Mouse (Mus musculus): Measurements from ENCODE around the gene Mrc1.
"Not testable (repeated sequence)": the region's sequence is repeated elsewhere in the genome, so short reads cannot be mapped to it uniquely, and the experiment has no call there.

Gene Mrc1

GRCm38 (mm10) chr2:14229149-14229548 is at the start of gene Mrc1:
Mrc1 (plus strand) TSS chr2:14229392.
- in situ Hi-C loops (cut with MseI, MboI): no loop called here

- in situ Hi-C loops (cut with MseI, MboI): no loop called here
These were observed 44.8 kb upstream of the Mrc1 start for GRCm38 (mm10) chr2:14184375-14184774.

DNA sequence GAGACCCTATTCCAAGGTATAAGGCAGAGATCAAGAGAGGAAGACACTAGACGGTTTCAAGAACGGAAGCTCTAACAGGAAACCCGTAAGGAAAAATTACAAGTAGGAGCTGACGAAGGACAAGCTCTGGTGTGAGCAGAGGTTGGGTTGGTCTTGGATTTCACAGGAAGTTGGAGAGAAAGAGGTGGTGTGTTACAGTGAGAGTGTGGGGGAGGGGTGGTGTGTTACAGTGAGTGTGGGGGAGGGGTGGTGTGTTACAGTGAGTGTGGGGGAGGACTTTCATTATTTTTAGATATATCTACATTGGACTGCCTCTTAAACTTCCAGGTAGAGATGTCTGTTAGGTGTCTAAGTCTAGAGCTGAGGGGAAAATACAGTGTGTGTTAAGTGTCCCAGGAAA is 38.5 kb upstream of the Mrc1 start:
- in situ Hi-C loops (cut with MseI, MboI): no loop called here

GRCm38 (mm10) chr2:14191601-14192000 is 37.6 kb upstream of the Mrc1 start:
- in situ Hi-C loops (cut with MseI, MboI): no loop called here

DNA sequence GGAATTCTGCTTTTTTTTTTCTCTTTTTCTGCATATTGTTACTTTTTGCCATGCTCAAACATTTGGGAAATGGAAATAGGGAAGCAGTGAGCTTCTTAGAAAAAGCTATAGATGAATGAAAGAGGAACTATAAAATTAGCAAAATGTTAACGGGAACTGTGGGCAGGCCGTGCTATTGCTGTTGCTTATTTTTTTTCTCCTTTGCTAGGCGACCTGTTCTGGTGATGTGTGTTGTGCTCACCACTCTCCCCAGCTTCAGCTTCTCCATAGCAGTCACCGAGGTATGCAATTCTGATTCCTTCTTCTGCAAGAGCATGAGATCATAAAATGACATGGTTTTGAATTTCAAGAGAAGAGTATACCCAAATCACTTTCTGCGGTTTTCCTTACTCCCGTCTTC is 37.1 kb upstream of the Mrc1 start:
- in situ Hi-C loops (cut with MseI, MboI): no loop called here

DNA sequence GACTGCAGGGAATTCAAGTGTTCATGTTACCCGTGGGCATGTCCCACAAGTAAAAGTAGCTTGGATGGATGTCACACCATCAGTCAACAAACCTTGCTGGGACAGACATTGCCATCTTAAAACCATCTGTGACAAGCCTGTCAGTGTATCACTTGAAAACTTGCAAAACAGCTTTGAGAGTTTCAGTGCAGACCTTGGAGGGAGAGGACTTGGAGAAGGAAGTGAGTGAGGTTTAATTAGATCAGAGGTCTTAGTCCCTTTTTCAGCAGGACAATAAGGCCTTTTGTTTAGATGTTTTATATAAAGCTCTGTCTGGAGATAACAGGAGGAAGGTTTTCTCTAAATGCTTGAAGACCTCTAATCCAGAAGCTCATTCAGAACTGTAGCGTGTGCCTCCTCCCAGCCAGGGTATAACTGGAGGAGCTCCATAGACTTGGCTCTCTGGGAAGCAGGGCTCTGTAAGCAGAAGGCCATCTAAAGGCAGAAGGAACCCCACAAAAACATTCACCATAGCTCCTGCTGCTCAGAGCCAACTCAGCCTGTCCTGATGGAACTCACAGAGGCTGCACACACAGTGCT is 30.8 kb upstream of the Mrc1 start:
- in situ Hi-C loops (cut with MseI, MboI): not testable (repeated sequence)

DNA sequence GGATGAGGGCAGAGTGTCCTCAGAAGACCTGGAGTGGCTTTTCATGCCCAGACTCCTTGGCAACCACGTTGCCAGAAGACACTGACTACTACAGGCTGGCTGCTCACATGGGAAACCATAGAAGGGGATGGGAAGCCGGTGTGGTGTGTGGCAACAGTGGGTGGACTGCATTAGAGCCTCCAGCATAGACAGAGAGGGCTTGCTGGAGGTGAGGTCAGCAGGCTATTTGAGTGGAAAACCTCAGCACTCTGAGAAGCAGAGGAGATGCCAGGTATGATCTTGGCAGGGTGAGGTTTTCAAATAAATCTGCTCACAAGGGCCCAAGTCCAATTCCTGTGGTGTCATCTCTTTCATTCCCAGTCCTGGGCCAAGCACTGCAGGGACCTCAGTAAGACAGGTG is 29.6 kb upstream of the Mrc1 start:
- in situ Hi-C loops (cut with MseI, MboI): no loop called here

GRCm38 (mm10) chr2:14200879-14201445 is 28.2 kb upstream of the Mrc1 start:
- in situ Hi-C loops (cut with MseI, MboI): not testable (repeated sequence)

GRCm38 (mm10) chr2:14204308-14204707 is 24.9 kb upstream of the Mrc1 start:
- in situ Hi-C loops (cut with MseI, MboI): no loop called here

DNA sequence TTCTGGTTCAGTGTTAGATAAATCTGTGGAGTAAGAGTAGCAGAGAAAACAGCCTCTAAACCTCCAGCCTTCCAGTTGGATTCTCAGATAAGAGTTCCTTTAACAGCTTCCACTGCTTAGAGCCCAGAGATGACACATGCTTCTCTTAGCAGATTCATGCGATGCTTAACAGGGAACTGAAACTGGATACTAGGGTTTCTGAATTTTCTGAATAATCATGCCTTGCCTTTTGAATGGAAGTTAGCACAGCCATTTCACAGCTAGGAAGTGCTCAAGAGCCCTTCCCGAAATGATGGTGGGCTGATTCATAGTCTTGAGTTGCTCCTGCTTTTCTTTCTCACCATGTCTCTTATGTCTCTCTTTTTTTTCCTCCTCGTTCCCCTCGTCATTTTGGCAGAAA is 22.4 kb upstream of the Mrc1 start:
- in situ Hi-C loops (cut with MseI, MboI): no loop called here

DNA sequence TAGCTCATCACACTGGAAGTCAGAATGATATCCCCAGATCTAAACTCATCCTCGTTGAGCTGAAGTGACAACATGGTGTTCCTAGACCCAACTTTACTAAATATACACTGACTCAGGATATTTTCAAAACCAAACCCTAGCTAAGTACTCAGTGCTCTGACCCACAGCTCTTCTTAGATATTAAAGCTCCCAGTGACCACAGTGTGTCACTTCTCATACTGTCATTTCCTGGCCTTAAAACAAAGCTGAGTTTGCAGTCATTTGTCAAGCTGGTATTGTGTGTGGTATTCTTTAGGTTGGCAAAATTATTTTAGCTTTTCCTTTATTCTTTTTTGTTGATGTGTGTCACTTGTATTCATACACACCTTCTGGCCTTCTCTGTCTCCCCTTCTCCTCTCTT is 18.5 kb upstream of the Mrc1 start:
- in situ Hi-C loops (cut with MseI, MboI): no loop called here

GRCm38 (mm10) chr2:14211606-14212005 is 17.6 kb upstream of the Mrc1 start:
- in situ Hi-C loops (cut with MseI, MboI): no loop called here

GRCm38 (mm10) chr2:14214764-14215163 is 14.4 kb upstream of the Mrc1 start:
- in situ Hi-C loops (cut with MseI, MboI): no loop called here

- in situ Hi-C loops (cut with MseI, MboI): no loop called here
These were observed 12.5 kb upstream of the Mrc1 start for GRCm38 (mm10) chr2:14216653-14217052.

GRCm38 (mm10) chr2:14218126-14218525 is 11.1 kb upstream of the Mrc1 start:
- in situ Hi-C loops (cut with MseI, MboI): no loop called here

GRCm38 (mm10) chr2:14224387-14224786 is 4.8 kb upstream of the Mrc1 start:
- in situ Hi-C loops (cut with MseI, MboI): no loop called here

DNA sequence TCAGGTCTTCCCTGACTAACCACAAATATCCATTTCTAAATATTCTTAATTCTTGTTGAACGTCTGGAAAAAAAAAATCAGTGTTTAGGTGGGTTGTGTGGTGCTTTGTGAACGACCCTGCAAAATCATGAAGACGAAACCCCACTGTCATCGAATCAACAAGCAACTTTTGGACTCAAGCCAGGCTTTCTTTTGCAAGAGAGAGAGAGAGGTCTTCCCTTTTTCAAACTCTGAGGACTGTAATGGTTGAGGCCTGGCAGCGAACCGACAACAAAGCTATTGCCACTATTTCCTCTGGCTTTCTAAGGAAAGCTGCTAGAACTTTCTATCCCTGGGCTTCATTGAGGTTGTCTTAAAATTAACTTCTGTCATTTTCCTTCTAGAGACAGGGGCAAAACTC is 697 bp upstream of the Mrc1 start:
- in situ Hi-C loops (cut with MseI, MboI): no loop called here

GRCm38 (mm10) chr2:14229979-14230378 is 787 bp downstream of the Mrc1 start:
- in situ Hi-C loops (cut with MseI, MboI): no loop called here

- in situ Hi-C loops (cut with MseI, MboI): no loop called here
These were observed 3.7 kb downstream of the Mrc1 start for GRCm38 (mm10) chr2:14232897-14233296.

GRCm38 (mm10) chr2:14233983-14234382 is 4.8 kb downstream of the Mrc1 start:
- in situ Hi-C loops (cut with MseI, MboI): no loop called here

GRCm38 (mm10) chr2:14235319-14235718 is 6.1 kb downstream of the Mrc1 start:
- in situ Hi-C loops (cut with MseI, MboI): no loop called here

- in situ Hi-C loops (cut with MseI, MboI): no loop called here
These were observed 7.7 kb downstream of the Mrc1 start for GRCm38 (mm10) chr2:14236920-14237319.

- in situ Hi-C loops (cut with MseI, MboI): no loop called here
These were observed 8.5 kb downstream of the Mrc1 start for GRCm38 (mm10) chr2:14237723-14238122.

DNA sequence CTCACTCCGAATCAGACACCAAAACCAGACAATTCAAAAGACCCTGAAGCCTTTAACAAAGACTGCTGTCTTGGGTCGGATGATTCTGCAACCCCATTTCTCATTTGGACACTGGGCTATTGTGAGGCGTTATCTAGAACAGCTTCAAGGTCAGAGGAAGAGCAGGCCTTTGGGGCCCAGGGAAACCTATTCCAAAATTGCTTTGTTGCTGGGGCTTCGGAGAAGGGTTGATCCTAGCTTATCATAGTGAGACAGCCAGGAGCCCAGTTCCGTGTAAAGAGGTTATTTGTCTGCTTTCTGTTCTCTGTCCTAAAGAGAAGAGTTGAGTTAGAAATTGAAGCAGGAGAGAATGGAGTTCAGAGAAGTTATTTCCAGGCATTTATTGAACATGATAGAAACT is 10.0 kb downstream of the Mrc1 start:
- in situ Hi-C loops (cut with MseI, MboI): no loop called here

Data from mouse trophoblast stem cell (cell line).